Mouse (Mus musculus): ENCODE measurements at regions not wholly inside any gene's neighbourhood (a gene's known extent, or its start where the extent isn't known, plus 50 kb on each side); places are given as distances from the start of the nearest gene placed in this dataset.
A peak's percentile ranks its signal among the peaks of the same experiment; 100 is the strongest.

GRCm38 (mm10) chr2:80231891-80232290 lies 60.4 kb upstream of the Prdx6b start:
- DNase-seq (ENCODE audit: low spot score in 2 of 2): no peak

GRCm38 (mm10) chr2:80205074-80205727 lies 75.9 kb upstream of the Pde1a start:
- DNase-seq (ENCODE audit: low spot score in 2 of 2): no peak

GRCm38 (mm10) chr2:80203486-80203885 lies 74.2 kb upstream of the Pde1a start:
- DNase-seq (ENCODE audit: low spot score in 2 of 2): peak in 1 of 2 experiments; percentile 4

GRCm38 (mm10) chr2:80195896-80196410 lies 66.7 kb upstream of the Pde1a start:
- no peak for DNase-seq (ENCODE audit: low spot score in 2 of 2)

GRCm38 (mm10) chr2:80188374-80188773 lies 59.1 kb upstream of the Pde1a start:
- no peak for DNase-seq (ENCODE audit: low spot score in 2 of 2)

- DNase-seq (ENCODE audit: low spot score in 2 of 2): no peak
These were observed 57.6 kb upstream of the Pde1a start for GRCm38 (mm10) chr2:80186867-80187266.
